Mouse (Mus musculus) CH12.LX (cell line): ENCODE measurements around the gene Gm44973. TPM values are rescaled to one million over a fixed set of nuclear protein-coding genes. Genes with fewer than 3 reads are reported as not detected.

ENCODE experiments used
- DNase-seq: peaks from one replicate; pipeline ENCODE4 v3.0.0-alpha.2; 2013; ENCODE audit errors: extremely low read depth
- H3K27ac ChIP-seq: 2 replicates; pipeline ENCODE4 v1.5.1; 2012; ENCODE audit warnings: low read depth, mild to moderate bottlenecking, control low read depth, moderate library complexity; ENCODE audit not compliant: insufficient read depth
- H3K27me3 ChIP-seq: replicated peaks from 2 replicates; pipeline ENCODE3; 2012; ENCODE audit warnings: inconsistent platforms
- H3K36me3 ChIP-seq, 2 experiments: replicated peaks in 1 of 2; 2 replicates each; pipeline versions ENCODE3 to v1.6.1; 2012; ENCODE audit warnings: inconsistent platforms in 1 of 2, low read length in 1 of 2, mild to moderate bottlenecking in 1 of 2, mixed read lengths in 1 of 2, moderate library complexity in 1 of 2; ENCODE audit not compliant: control insufficient read depth in 1 of 2, insufficient read depth in 1 of 2
- H3K4me1 ChIP-seq, 2 experiments: 2 replicates each; pipeline ENCODE4 v1.6.1; 2012; ENCODE audit warnings: inconsistent platforms in 1 of 2, moderate library complexity in 1 of 2; ENCODE audit not compliant: insufficient read depth in 2 of 2, control insufficient read depth in 1 of 2
- H3K4me2 ChIP-seq: 2 replicates; pipeline ENCODE4 v1.6.1; 2012; ENCODE audit warnings: low read depth, mild to moderate bottlenecking, control low read depth; ENCODE audit not compliant: poor library complexity, insufficient read depth, severe bottlenecking
- H3K4me3 ChIP-seq, 3 experiments: fragments of 150-350 bp in 1 of 3; sonication (generic) in 1 of 3; replicated peaks in 1 of 3; 2 replicates each; pipeline versions ENCODE3 to v1.5.1; 2011 to 2012; ENCODE audit warnings: low read depth in 2 of 3, low read length in 2 of 3, mild to moderate bottlenecking in 2 of 3, moderate library complexity in 2 of 3, control low read depth in 1 of 3, improper control_type of control experiment in 1 of 3, inconsistent platforms in 1 of 3, mixed read lengths in 1 of 3; ENCODE audit not compliant: poor library complexity in 1 of 3
- H3K79me2 ChIP-seq: replicated peaks from 2 replicates; pipeline ENCODE4 v1.6.1; 2012; ENCODE audit warnings: mild to moderate bottlenecking, moderate library complexity; ENCODE audit not compliant: control insufficient read depth, poor library complexity, insufficient read depth, severe bottlenecking; ENCODE audit errors: extremely low read depth
- H3K9ac ChIP-seq: 2 replicates; pipeline ENCODE4 v1.6.1; 2012; ENCODE audit warnings: low read depth, mild to moderate bottlenecking, control low read depth, moderate library complexity; ENCODE audit not compliant: insufficient read depth
- H3K9me3 ChIP-seq: replicated peaks from 2 replicates; pipeline ENCODE3; 2012; ENCODE audit warnings: low read length, inconsistent platforms, mixed read lengths
- BHLHE40 ChIP-seq: IDR thresholded peaks from 2 replicates; pipeline ENCODE4 v1.6.1; 2011; ENCODE audit warnings: mild to moderate bottlenecking, low read depth, low read length, improper control_type of control experiment
- CHD2 ChIP-seq: IDR thresholded peaks from 2 replicates; pipeline ENCODE4 v1.6.1; 2011; ENCODE audit warnings: low read length, improper control_type of control experiment
- CTCF ChIP-seq, 2 experiments: IDR thresholded peaks in 1 of 2; conservative IDR thresholded peaks in 1 of 2; 2 replicates each; pipeline ENCODE4 v1.5.1; 2011 to 2012; ENCODE audit warnings: low read depth in 2 of 2, low read length in 2 of 2, improper control_type of control experiment in 1 of 2, inconsistent platforms in 1 of 2, mild to moderate bottlenecking in 1 of 2, moderate library complexity in 1 of 2
- E2F4 ChIP-seq: IDR thresholded peaks from 2 replicates; pipeline ENCODE4 v1.6.1; 2011; ENCODE audit warnings: low read depth, low read length, improper control_type of control experiment; ENCODE audit not compliant: insufficient replicate concordance
- ELF1 ChIP-seq: IDR thresholded peaks from 2 replicates; pipeline ENCODE4 v1.6.1; 2014; ENCODE audit warnings: low read depth, mild to moderate bottlenecking, inconsistent platforms, low read length, improper control_type of control experiment
- IRF4 ChIP-seq: IDR thresholded peaks from 2 replicates; pipeline ENCODE4 v1.6.1; 2014; ENCODE audit warnings: low read depth, mild to moderate bottlenecking, inconsistent platforms, low read length, improper control_type of control experiment
- JUN ChIP-seq: IDR thresholded peaks from 2 replicates; pipeline ENCODE4 v1.6.1; 2011; ENCODE audit warnings: low read depth, mild to moderate bottlenecking, low read length, improper control_type of control experiment, moderate library complexity; ENCODE audit not compliant: insufficient read depth
- KAT2A ChIP-seq: IDR thresholded peaks from 2 replicates; pipeline ENCODE4 v1.6.1; 2012; ENCODE audit warnings: low read length, improper control_type of control experiment, inconsistent platforms; ENCODE audit not compliant: insufficient replicate concordance
- MAFK ChIP-seq: IDR thresholded peaks from 2 replicates; pipeline ENCODE4 v1.6.1; 2011; ENCODE audit warnings: low read length, improper control_type of control experiment; ENCODE audit not compliant: insufficient replicate concordance
- MAX ChIP-seq: IDR thresholded peaks from 2 replicates; pipeline ENCODE4 v1.6.1; 2011; ENCODE audit warnings: low read length, improper control_type of control experiment
- MAZ ChIP-seq: IDR thresholded peaks from 2 replicates; pipeline ENCODE4 v1.6.1; 2012; ENCODE audit warnings: low read depth, mild to moderate bottlenecking, inconsistent platforms, low read length, improper control_type of control experiment, moderate library complexity
- MXI1 ChIP-seq: IDR thresholded peaks from 2 replicates; pipeline ENCODE4 v1.6.1; 2011; ENCODE audit warnings: mild to moderate bottlenecking, low read depth, low read length, improper control_type of control experiment
- MYC ChIP-seq: IDR thresholded peaks from 2 replicates; pipeline ENCODE4 v1.6.1; 2011; ENCODE audit warnings: low read depth, mild to moderate bottlenecking, improper control_type of control experiment, low read length
- NELFE ChIP-seq: IDR thresholded peaks from 2 replicates; pipeline ENCODE4 v1.6.1; 2011; ENCODE audit warnings: low read depth, low read length, improper control_type of control experiment
- NRF1 ChIP-seq: IDR thresholded peaks from 2 replicates; pipeline ENCODE4 v1.6.1; 2014; ENCODE audit warnings: low read depth, mild to moderate bottlenecking, inconsistent platforms, low read length, improper control_type of control experiment, moderate library complexity
- POLR2A ChIP-seq: IDR thresholded peaks from 2 replicates; pipeline ENCODE4 v1.6.1; 2011; ENCODE audit warnings: low read depth, mild to moderate bottlenecking, improper control_type of control experiment, low read length
- SIN3A ChIP-seq: IDR thresholded peaks from 2 replicates; pipeline ENCODE4 v1.6.1; 2012; ENCODE audit warnings: low read length, improper control_type of control experiment, inconsistent platforms
- TBP ChIP-seq: conservative IDR thresholded peaks from 2 replicates; pipeline ENCODE4 v1.6.1; 2011; ENCODE audit warnings: low read depth, low read length, improper control_type of control experiment
- TCF12 ChIP-seq: IDR thresholded peaks from 2 replicates; pipeline ENCODE4 v1.6.1; 2014; ENCODE audit warnings: low read depth, mild to moderate bottlenecking, inconsistent platforms, low read length, improper control_type of control experiment
- UBTF ChIP-seq: IDR thresholded peaks from 2 replicates; pipeline ENCODE4 v1.6.1; 2012; ENCODE audit warnings: low read depth, mild to moderate bottlenecking, inconsistent platforms, low read length, improper control_type of control experiment, moderate library complexity
- ZKSCAN1 ChIP-seq: IDR thresholded peaks from 2 replicates; pipeline ENCODE4 v1.6.1; 2012; ENCODE audit warnings: low read depth, inconsistent platforms, low read length, improper control_type of control experiment, borderline replicate concordance
- ZNF384 ChIP-seq: IDR thresholded peaks from 2 replicates; pipeline ENCODE4 v1.6.1; 2012; ENCODE audit warnings: low read depth, low read length, improper control_type of control experiment, inconsistent platforms
- dilution Hi-C: fragments of 300-500 bp; cut with MboI; formaldehyde crosslinking; loops from 2 replicates; pipeline ENCODE4 v1.14.3; 2020; ENCODE audit warnings: low sequenced_read_pairs; ENCODE audit not compliant: extremely low pct_unique_long_range_greater_than_20kb, extremely low pct_ligation_motif_present
- in situ Hi-C: fragments of 300-500 bp; cut with MboI; formaldehyde crosslinking; loops from 3 replicates; pipeline ENCODE4 v1.14.3; 2019; ENCODE audit warnings: low sequenced_read_pairs, low pct_ligation_motif_present, low pct_unique_long_range_greater_than_20kb, mixed read lengths
- polyA plus RNA-seq: library from polyadenylated mRNA; unstranded; fragments of >175 nt; gene quantifications from 2 replicates; pipeline ENCODE4 v1.2.1, GENCODE M21; 2012; ENCODE audit warnings: low read depth; ENCODE audit not compliant: insufficient read length
- total RNA-seq, 2 experiments: library from RNA; depleted of rRNA; stranded (reverse); fragments of 300-350 nt in 1 of 2; fragments of >200 nt in 1 of 2; gene quantifications; 2 replicates each; pipeline ENCODE4 v1.2.3; 2012 to 2014

The Gm44973 gene
- total RNA-seq (2012; rRNA removed) (not detected in 2 replicates), total RNA-seq (2014; rRNA removed) (1.3 and 2.1 TPM in 2 replicates), polyA plus RNA-seq (5.2 and 6.3 TPM in 2 replicates)

DNA sequence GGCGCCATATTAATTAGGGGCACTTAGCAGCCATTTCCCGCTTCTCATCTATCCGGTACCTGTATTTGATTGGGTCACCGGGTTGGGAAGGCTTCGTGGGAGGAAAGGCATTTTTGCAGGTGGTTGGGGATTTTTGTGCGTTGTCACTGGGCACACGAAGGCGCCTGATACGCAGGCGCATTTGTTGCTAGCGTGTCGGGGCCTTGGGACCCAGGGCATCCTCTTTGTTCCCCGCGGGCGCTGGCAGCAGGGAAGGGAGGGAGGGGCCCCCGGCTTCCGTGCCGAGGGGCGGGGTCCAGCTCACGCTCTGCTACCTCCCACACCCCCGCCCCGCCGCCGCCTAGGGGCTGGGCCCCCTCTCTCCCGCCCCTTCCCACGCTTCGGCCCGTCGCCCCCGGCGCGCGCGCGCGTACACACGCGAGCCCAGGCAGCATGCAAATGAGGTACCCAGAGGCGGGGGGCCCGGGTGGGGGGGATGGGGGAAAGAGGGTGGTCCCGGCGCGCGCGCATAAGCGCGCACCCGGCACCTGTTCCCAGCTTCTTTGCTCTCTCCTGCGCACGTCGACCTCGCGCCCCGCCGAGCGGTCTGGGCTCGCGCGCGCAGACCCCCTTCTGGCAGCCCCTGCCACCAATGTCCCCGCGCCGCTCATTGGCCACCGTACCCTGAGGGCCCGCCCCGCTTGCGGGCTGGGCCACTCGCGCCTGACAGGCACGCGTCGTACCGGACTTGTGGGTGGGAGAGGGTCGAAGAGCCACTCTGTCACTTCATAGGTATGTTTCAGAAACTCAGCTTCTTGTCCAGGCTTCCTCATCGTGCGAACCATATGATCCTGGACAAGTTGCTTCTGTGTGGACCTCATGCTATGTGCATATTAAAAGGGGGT is at the start of gene Gm44973:
Gm44973 (plus strand) TSS at position 379 of the 884 bp plus-strand sequence.
- Histone ChIP-seq H3K27ac (peak within 1 kb of the TSS; percentile 90), H3K9me3 (peaks cover 6% of the 10 kb centered on the region), H3K36me3 (peaks cover 28 to 39% of the 10 kb centered on the region in 2 experiments), H3K4me1 (peaks cover 4 to 37% of the 10 kb centered on the region in 2 experiments), H3K79me2 (peaks cover 6% of the 10 kb centered on the region; the same call in 1 of the 2 replicates), H3K4me3 (peak within 1 kb of the TSS; percentile 75 to 81 (median 78)), H3K9ac (peak within 1 kb of the TSS; percentile 97), H3K27me3 (no peaks in the 10 kb centered on the region), H3K4me2 (peak within 1 kb of the TSS; percentile 74)
- DNase-seq: peak; percentile 94
- in situ Hi-C loops: no loop called here
- TF ChIP-seq KAT2A: 0 out of 2 replicates have a peak, but pooled peaks have one; percentile 2
- no peak for TF ChIP-seq CTCF (conservative IDR thresholded peaks at IDR 0.05 in 1 of 2, IDR thresholded peaks at IDR 0.05 in 1 of 2; ENCODE audit: low read depth in 2 of 2, low read length in 2 of 2)
- peak; percentile 68; the same call in 1 of the 2 replicates for TF ChIP-seq POLR2A
- no peak for TF ChIP-seq JUN
- TF ChIP-seq IRF4: 0 out of 2 replicates have a peak, but pooled peaks have one; percentile 16
- peak; percentile 65 for TF ChIP-seq NRF1
- TF ChIP-seq MYC: 0 out of 2 replicates have a peak, but pooled peaks have one; percentile 46
- no peak for TF ChIP-seq UBTF
- TF ChIP-seq CHD2: 0 out of 2 replicates have a peak, but pooled peaks have one; percentile 55
- no peak for TF ChIP-seq MAFK
- no peak for TF ChIP-seq ZKSCAN1
- TF ChIP-seq TBP: no peak
- TF ChIP-seq MXI1: peak; percentile 66
- TF ChIP-seq SIN3A: peak; percentile 54; the same call in 1 of the 2 replicates
- peak; percentile 19; the same call in 1 of the 2 replicates for TF ChIP-seq TCF12
- peak; percentile 91 for TF ChIP-seq MAZ
- TF ChIP-seq NELFE: peak; percentile 40; the same call in 1 of the 2 replicates
- TF ChIP-seq BHLHE40: peak; percentile 93
- peak; percentile 65 for TF ChIP-seq MAX
- TF ChIP-seq ZNF384: no peak
- peak; percentile 54 for TF ChIP-seq ELF1
- TF ChIP-seq E2F4: peak; percentile 58; the same call in 1 of the 2 replicates
- dilution Hi-C loops: no loop called here
